8 mouse cellular contexts compared by ENCODE assay signal in genomic region chr2:153161684-153162080, GRCm38 (mm10). TPM values are rescaled to one million over a fixed set of nuclear protein-coding genes. Genes with fewer than 3 reads are reported as not detected.
DNase-seq lines count a peak whose midpoint lies in the region; ATAC-seq lines count a peak whose summit lies in the region.

No protein-coding gene starts in this region.

- peak overlapping the region; percentile 89 for H3K9ac ChIP-seq in limb, embryonic 15.5 days
- peak overlapping the region; percentile 84 for H3K9ac ChIP-seq in stomach, embryonic 14.5 days (replicated peaks; ENCODE audit: low read depth, low read length)

- WGBS in heart, embryonic 10.5 days: 1% methylated on average over 16 of the region's 16 CpGs
- under 1% methylated on average over 16 of the region's 16 CpGs for WGBS in limb, embryonic 15.5 days
- under 1% methylated on average over 16 of the region's 16 CpGs for WGBS in stomach, embryonic 14.5 days

- H3K4me2 ChIP-seq in limb, embryonic 15.5 days: peak overlapping the region; percentile 83
- peak overlapping the region; percentile 90 for H3K4me2 ChIP-seq in stomach, embryonic 14.5 days (replicated peaks; ENCODE audit: low read depth, low read length)

- no peak for DNase-seq in heart, embryonic 10.5 days (ENCODE audit: low spot score)
- DNase-seq in heart, adult 8-10 months (ENCODE audit: low spot score): no peak
- DNase-seq in layer of hippocampus, postnatal 10 days (ENCODE audit: low spot score in 2 of 2): no peak
- no peak for DNase-seq in cerebellum, postnatal 36 days

- ATAC-seq in CD4-positive, CD25-positive, alpha-beta regulatory T cell, adult 4 months: peak; percentile 39
- no peak for ATAC-seq in limb, embryonic 15.5 days (ENCODE audit: insufficient number of reproducible peaks, low FRiP score, low TSS enrichment, low read depth)
- peak; percentile 44 for ATAC-seq in stomach, embryonic 14.5 days (ENCODE audit: insufficient number of reproducible peaks, insufficient read depth, low FRiP score, low read depth)

- peak overlapping the region; percentile 98 for H3K27ac ChIP-seq in heart, embryonic 10.5 days
- peak overlapping the region; percentile 98 for H3K27ac ChIP-seq in limb, embryonic 15.5 days
- H3K27ac ChIP-seq in stomach, embryonic 14.5 days (ENCODE audit: low read length): peak overlapping the region; percentile 89

- peak overlapping the region; percentile 97 for H3K4me3 ChIP-seq in heart, embryonic 10.5 days
- peak overlapping the region; percentile 97 for H3K4me3 ChIP-seq in erythroblast, embryonic 14.5 days (replicated peaks)
- peak overlapping the region; percentile 83 for H3K4me3 ChIP-seq in limb, embryonic 15.5 days
- H3K4me3 ChIP-seq in stomach, embryonic 14.5 days (ENCODE audit: low read depth, low read length): peak overlapping the region; percentile 97

- H3K27me3 ChIP-seq in heart, embryonic 10.5 days (ENCODE audit: insufficient read depth, poor library complexity, severe bottlenecking): no peaks in the 10 kb centered on the region
- H3K27me3 ChIP-seq in erythroblast, embryonic 14.5 days (ENCODE audit: control insufficient read depth): peaks cover 4% of the 10 kb centered on the region
- H3K27me3 ChIP-seq in limb, embryonic 15.5 days: no peaks in the 10 kb centered on the region
- no peaks in the 10 kb centered on the region for H3K27me3 ChIP-seq in stomach, embryonic 14.5 days (ENCODE audit: control insufficient read depth, insufficient read depth, low read length)

- peaks cover 6% of the 10 kb centered on the region for H3K36me3 ChIP-seq in heart, embryonic 10.5 days
- H3K36me3 ChIP-seq in erythroblast, embryonic 14.5 days (ENCODE audit: control insufficient read depth): peaks cover 24% of the 10 kb centered on the region
- peaks cover 6% of the 10 kb centered on the region; the same call in 1 of the 2 replicates for H3K36me3 ChIP-seq in limb, embryonic 15.5 days
- peaks cover 3% of the 10 kb centered on the region; the same call in 1 of the 2 replicates for H3K36me3 ChIP-seq in stomach, embryonic 14.5 days (ENCODE audit: control insufficient read depth, insufficient read depth, low read length)

- H3K9me3 ChIP-seq in heart, embryonic 10.5 days: no peaks in the 10 kb centered on the region
- H3K9me3 ChIP-seq in erythroblast, embryonic 14.5 days (ENCODE audit: control insufficient read depth, low read length): no peaks in the 10 kb centered on the region
- H3K9me3 ChIP-seq in limb, embryonic 15.5 days: no peaks in the 10 kb centered on the region
- H3K9me3 ChIP-seq in stomach, embryonic 14.5 days (ENCODE audit: control insufficient read depth, low read depth, low read length): no peaks in the 10 kb centered on the region

- H3K4me1 ChIP-seq in heart, embryonic 10.5 days: peaks cover 11% of the 10 kb centered on the region
- H3K4me1 ChIP-seq in erythroblast, embryonic 14.5 days (ENCODE audit: control insufficient read depth): peaks cover 44% of the 10 kb centered on the region
- H3K4me1 ChIP-seq in limb, embryonic 15.5 days: peaks cover 6% of the 10 kb centered on the region
- peaks cover 10% of the 10 kb centered on the region; the same call in 1 of the 2 replicates for H3K4me1 ChIP-seq in stomach, embryonic 14.5 days (ENCODE audit: control insufficient read depth, insufficient read depth, low read length)

RNA-seq across cellular contexts. Expression of gene Tm9sf4, which starts 0.6 kb away (rescaled TPM):
- polyA plus RNA-seq in heart, embryonic 10.5 days (2016; fragmentation: Nextera tagmentation; extraction: Ambion mirVana): 74.4 and 80.4 TPM in 2 replicates
- total RNA-seq in heart, adult 8-10 months (2022): 10 to 100 TPM; 41.9 to 50.0 (median 45.1) TPM
- 10 to 100 TPM; 41.1 to 62.2 TPM for polyA plus RNA-seq in CD4-positive, CD25-positive, alpha-beta regulatory T cell, adult 4 months (2017; shearing (Covaris generic))
- polyA plus RNA-seq in erythroblast, embryonic 14.5 days (2012): 2.4 and 2.8 TPM in 2 replicates
- polyA plus RNA-seq in limb, embryonic 15.5 days (2015; fragmentation: Nextera tagmentation; extraction: Ambion mirVana): 92.6 and 101 TPM in 2 replicates
- polyA plus RNA-seq in stomach, embryonic 14.5 days (2014; fragmentation: Nextera tagmentation; extraction: Ambion mirVana): 92.1 and 111 TPM in 2 replicates
- 100 to 1,000 TPM in 1 of 2 experiments, 10 to 100 TPM in 1; 87.7 to 110 TPM for total RNA-seq in layer of hippocampus, postnatal 10 days (2021)

RNA-seq across cellular contexts. Expression of gene Hck, which starts 53.4 kb away (rescaled TPM):
- polyA plus RNA-seq in heart, embryonic 10.5 days (2016; fragmentation: Nextera tagmentation; extraction: Ambion mirVana): 0.48 and 1.3 TPM in 2 replicates
- total RNA-seq in heart, adult 8-10 months (2022): 1 to 10 TPM in 2 of 4 experiments, under 1 TPM in 2; 0.72 to 1.2 (median 0.95) TPM
- polyA plus RNA-seq in CD4-positive, CD25-positive, alpha-beta regulatory T cell, adult 4 months (2017; shearing (Covaris generic)): under 1 TPM; 0.61 to 0.67 TPM
- 0.09 and 0.13 TPM in 2 replicates for polyA plus RNA-seq in erythroblast, embryonic 14.5 days (2012)
- polyA plus RNA-seq in limb, embryonic 15.5 days (2015; fragmentation: Nextera tagmentation; extraction: Ambion mirVana): 10.6 and 14.5 TPM in 2 replicates
- 4.3 and 4.9 TPM in 2 replicates for polyA plus RNA-seq in stomach, embryonic 14.5 days (2014; fragmentation: Nextera tagmentation; extraction: Ambion mirVana)
- 1 to 10 TPM; 2.6 to 3.2 TPM for total RNA-seq in layer of hippocampus, postnatal 10 days (2021)

Comparison
In these comparisons a context has a peak if more than half of its experiments do, and no peak if none do; other contexts are left out.
1. RNA of gene Tm9sf4, which starts 0.6 kb away (polyA plus RNA-seq): 92.6 to 101 TPM in limb, embryonic 15.5 days, 92.1 to 111 TPM in stomach, embryonic 14.5 days, 74.4 to 80.4 TPM in heart, embryonic 10.5 days and 41.1 to 62.2 TPM in CD4-positive, CD25-positive, alpha-beta regulatory T cell, adult 4 months; 2.4 to 2.8 TPM in erythroblast, embryonic 14.5 days; every median in the first group is over 10 times any median in the second.
2. Peak in every context shown above with its lines, with median percentiles within 50 percentile points of each other: H3K27ac ChIP-seq and H3K4me3 ChIP-seq.